Mouse (Mus musculus) hematopoietic stem cell, adult 5-6 weeks (primary cell): ENCODE measurements at regions not wholly inside any gene's neighbourhood (a gene's known extent, or its start where the extent isn't known, plus 50 kb on each side); places are given as distances from the start of the nearest gene placed in this dataset.

Source experiments
- ATAC-seq, 2 experiments: fragments of 125-278 bp in 1 of 2; replicated peaks in 1 of 2; 2 replicates each; pipeline ENCODE4 v1.8.0; 2016 to 2017; ENCODE audit warnings: inconsistent platforms in 2 of 2, mild to moderate bottlenecking in 2 of 2, moderate number of reproducible peaks in 2 of 2, low read depth in 1 of 2, moderate TSS enrichment in 1 of 2; ENCODE audit not compliant: low FRiP score in 2 of 2, poor library complexity in 2 of 2, severe bottlenecking in 2 of 2, insufficient read depth in 1 of 2, low TSS enrichment in 1 of 2

DNA sequence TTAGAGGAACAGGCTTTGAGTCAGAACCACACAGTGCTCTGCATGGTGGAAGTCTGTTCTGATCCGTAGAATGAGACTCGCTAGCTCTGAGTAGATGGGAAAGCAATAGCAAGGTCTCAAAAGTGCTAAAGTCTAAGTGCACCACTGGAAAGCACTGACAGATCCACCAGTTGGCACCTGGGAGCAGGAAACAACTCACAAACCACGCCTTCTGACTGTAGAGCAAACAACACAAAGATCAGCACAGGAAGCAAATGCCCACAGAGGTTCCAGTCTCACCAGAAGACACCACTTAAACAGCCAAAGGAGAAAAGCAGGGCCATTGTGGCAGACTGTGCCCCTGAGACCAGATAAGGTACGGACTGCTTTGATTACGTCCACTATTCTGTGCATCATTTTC, 121.1 kb upstream of the 2610301B20Rik start:
- ATAC-seq: no peak

DNA sequence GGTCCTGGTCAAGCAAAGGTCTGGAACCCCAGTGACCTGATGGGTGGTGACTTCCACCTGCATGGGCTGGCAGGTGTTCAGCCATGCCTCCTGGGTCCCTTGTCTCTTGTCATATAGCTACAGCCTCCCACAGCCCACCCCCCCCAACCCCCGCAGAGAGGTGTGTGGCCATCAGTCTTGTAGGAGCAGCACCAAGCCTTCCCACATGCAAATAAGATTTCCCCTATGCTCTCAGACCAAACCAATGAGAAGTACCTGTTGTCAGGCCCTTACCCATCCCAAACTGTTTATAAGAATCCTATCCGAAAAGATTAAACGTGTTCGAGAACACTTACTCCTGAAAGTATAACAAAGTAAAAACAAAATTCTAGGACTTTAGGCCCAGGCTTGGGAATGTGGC, 114.8 kb upstream of the 2610301B20Rik start:
- no peak for ATAC-seq

- ATAC-seq: no peak
Measured at GRCm38 (mm10) chr4:10767676-10768075, 106.6 kb upstream of the 2610301B20Rik start.

DNA sequence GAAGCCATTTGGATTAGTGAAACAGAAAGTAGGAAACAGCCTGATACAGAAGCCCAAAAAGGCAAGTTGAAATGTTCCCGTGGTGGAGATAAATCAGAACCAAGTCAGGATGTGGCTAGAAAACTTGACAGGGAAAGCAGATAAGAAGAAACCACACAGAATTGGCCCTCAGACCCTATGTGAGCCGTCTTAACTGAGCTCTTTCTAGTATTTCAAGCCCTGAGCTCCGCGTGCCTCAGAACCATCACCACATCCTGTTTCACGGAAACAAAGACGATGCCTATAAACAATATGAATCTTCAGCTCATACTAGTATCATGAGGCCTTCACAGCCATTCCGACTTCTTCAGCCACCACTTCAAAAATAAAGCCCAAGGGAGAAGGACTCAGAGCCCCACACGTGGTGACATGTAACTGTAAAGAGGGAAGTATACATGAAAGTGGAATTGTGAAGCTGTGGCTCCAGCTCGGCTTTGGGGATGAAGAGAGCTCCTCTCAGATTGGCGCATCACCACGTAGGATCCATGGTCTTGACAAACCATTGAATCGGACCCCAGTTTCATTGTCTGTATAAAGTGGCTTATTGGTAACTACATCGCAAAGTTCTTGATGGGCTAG, 104.2 kb upstream of the 2610301B20Rik start:
- peak; percentile 98 to 99 for ATAC-seq

DNA sequence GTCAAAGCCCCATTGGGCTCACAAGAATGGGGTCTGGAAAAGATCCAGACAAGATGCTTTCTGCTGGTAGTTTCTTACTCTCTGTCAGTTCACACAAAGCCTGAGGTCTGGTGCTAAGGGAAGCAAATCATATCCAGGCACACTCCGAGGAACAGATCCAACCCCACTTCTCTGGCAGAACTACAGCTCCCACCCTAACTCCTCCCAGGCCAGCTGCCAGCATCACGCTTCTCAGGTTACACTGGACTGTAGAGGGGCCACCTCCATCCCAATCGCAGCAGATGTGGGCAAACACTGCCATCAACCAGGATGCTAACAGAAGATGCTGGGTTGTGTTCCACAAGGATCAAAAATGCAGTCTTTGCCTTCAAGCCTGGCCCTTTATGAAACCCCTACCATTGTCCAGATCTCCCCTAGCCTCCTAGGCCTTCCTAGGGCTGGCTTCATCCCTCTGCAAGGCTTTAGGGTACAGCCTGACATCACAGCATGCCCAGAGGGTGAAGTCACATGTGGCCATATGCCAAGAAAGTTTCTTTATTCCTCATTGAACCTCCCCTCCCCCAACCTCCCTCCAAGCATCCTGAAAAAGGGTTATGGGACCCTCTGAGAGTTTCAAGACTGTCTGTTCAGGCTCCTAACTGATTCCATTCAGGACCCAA, 99.6 kb upstream of the 2610301B20Rik start:
- no peak for ATAC-seq

DNA sequence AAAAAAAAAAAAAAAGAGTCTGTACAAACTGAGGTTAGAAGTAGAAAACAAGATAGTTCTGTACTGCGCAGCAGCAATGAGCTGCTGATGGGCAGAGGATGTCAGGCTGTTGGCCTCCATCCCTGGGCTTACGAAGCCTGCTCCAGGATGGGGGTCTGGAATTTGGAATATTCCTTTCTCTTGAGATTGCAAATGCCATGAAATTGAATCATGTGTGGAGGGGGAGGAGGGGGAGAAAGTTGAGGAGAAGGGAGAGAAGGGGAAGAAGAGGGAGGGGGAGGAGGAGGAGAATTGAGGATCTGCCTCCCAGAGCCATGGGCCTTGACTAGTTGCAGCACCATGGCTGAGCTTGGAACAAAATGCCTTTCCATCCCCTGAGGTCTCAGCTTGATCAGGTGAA, 87.6 kb upstream of the 2610301B20Rik start:
- no peak for ATAC-seq

DNA sequence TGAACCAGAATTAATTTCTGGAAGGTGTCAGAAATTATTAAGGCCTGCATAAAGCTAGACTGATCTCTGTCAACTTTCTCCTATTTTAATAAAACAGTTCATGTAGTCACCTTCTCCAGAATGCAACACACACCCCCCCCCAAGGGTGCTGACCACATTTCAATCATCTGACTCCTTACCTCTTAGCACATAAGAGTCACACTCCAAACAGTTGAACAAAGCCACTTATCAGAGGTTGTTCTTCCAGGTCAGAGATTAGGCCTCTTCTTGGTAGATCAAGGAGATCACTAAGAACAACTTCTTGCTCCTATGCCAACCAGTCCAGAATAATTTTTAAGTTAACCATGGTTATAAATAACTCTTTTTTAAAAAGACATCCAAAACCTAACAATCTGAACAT, 86.0 kb upstream of the 2610301B20Rik start:
- ATAC-seq: no peak

DNA sequence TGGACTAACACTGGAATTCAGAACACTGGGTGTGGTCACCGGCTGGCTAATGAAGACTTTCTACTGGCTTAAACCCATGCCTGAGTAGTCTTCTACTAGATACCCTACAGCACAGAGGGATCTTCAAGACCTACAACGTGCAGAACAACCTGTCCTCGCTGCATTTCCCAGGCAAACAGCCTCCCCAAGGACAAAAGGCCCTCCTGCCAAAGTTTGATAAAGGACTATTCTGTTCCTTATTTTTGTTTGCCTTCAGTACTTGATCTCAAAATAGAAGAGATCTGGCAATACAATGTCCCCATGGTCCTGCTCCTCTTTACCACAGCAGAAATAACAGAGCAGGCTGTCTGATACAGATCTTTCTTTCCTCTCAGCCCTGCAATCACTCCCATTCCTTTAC, 85.2 kb upstream of the 2610301B20Rik start:
- no peak for ATAC-seq

DNA sequence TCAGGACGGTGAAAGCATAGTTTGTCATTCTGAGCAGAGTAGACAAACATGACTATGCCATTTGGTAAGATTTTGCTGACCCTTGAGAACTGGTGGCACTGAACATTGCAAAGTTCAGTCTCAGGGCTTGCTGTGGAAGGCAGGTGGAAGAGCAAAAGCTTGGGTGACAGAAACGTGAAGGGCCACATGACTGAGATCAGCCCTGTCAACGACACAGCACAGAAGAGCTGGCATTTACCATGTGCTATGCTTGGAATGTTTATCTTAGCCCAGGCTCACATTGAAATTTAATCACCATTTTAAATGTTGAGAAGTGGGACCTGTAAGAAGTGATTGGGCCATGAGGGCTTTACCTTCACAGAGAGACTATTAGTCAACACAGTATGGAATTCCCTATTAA, 81.7 kb upstream of the 2610301B20Rik start:
- ATAC-seq: no peak

DNA sequence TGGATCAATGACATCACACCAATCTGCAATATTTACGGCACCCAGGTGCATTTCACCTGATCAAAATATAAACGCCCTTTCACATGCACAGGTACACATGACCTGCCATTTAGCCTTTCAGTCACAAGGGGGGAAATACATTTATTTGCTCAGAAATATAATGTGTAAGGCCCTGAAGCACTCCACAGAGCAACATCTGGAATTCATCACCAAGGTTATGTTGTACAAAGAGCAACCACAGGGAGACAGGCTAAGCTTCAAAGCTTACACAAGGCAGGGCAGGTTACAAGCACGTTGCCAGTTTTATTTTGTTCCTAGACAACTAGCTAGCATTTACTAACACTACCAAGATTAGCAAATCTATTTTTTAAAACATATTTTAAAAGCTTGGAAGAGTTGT, 79.8 kb upstream of the 2610301B20Rik start:
- no peak for ATAC-seq

DNA sequence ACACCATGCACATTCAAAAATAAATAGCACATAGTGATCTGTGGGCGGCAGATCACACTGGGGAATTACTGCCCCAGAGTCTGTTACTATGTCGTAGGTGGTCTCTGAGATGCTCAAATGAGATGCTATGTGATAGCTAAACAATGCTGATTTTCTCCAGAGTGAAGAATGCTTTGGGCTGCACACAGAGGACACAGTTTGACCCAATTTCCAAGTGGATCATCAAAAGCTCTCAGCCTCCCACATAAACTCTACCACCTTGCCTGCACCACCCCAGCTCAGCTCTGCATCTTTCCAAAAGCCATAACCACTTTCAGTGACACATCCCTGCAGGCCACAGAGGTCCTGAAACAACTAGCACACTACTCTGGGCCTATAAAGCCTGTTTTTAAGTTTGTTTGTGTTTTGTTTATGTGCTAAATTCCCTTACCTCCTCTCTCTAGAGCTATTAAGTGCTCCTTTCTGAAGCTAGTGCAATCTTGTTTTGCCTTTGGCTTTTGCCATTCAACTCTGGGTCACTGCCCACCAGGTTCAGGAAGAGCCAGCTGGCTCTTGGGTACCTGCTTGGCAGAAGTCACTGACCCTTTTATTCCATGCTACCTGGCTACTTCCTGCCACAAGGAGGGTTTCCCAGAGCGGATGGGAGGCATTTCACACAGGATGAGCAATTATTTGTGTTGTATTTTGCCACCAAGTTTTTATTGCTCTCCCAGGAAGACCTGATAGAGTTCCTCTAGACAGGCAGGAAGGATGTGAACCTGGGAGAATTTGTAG, 73.3 kb upstream of the 2610301B20Rik start:
- no peak for ATAC-seq

DNA sequence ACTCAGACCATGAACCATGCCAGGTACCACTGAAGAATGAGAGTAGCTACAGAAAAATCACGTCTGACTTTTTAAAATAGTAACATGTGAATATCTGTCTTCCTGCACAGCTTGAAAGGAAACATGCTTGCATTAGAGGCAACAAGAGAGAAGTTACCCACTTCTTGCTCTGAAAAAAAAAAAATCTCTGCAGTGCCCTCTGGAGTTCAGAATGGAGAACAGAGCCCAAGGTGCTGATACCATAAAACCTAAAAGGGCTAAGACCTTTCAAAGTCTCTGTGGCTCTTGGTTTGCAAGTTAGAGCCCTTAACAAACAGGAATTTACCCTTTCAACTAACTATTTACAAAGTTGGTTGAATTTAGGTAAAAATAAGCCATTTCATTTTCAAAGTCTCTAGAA, 69.6 kb upstream of the 2610301B20Rik start:
- peak; percentile 45 to 71; a peak in 3 of 4 replicates for ATAC-seq

DNA sequence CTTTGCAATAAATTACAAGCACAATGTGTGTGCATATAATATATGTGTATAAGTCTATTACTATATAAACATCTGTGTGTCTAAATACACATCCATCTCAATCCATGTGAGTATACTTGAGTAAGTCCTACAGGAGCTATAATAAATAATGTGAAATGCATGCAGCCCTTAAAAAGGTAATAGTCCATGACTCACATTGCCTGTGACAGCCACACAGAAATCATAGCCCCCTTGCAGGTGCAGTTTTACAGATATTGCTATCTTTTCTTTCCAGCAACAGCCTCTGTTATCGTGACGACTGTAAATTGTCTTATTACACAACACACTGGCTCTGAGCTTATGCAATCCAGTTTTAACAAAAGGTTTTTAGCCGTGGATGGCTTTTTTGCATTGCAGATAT, 67.0 kb upstream of the 2610301B20Rik start:
- no peak for ATAC-seq

GRCm38 (mm10) chr4:10812931-10813330, 61.4 kb upstream of the 2610301B20Rik start:
- ATAC-seq: no peak
